In the genomic region with DNA sequence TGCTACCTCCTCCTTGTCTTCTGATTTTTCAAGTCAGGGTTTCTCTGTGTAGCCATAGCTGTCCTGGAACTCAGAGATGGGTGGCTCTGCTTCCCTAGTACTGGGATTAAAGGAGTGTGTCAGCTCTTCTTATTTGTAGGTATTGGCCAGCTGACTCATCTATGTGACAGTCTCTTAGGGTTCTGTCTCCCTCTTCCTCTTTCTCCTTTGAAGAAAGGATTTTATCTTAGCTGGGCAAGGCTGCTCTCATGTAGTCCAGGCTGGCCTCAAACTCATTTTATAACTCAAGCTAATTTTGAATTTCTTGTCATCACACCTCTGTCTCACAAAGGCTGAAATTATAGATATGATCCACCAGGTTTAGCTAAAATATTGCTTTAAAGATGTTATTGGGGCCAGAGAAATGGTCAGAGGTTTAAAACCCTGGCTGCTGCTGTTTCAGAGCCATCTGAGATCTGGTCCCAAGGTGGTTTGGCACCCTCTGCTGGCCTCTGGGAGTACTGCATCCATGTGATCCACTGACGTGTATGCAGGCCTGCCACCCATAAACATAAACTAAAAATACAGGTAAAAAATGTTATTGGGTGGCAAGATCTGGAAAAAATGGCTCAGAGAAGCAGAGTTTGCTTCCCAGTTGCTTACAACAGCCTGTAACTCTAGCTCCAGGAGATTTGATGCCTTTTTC, we compare ENCODE assay signal across 8 mouse cellular contexts. TPM values are rescaled to one million over a fixed set of nuclear protein-coding genes. Genes with fewer than 3 reads are reported as not detected.
DNase-seq lines count a peak whose midpoint lies in the region; ATAC-seq and TF ChIP-seq lines count a peak whose summit lies in the region.

No protein-coding gene starts in this region.

- H3K4me2 ChIP-seq in lung, postnatal 0 days (replicated peaks; ENCODE audit: low read depth, low read length) = no peak overlapping the region

- H3K9me3 ChIP-seq in lung, postnatal 0 days (ENCODE audit: low read length) = no peaks in the 10 kb centered on the region

- WGBS in bone marrow, adult 2 months = 5% methylated on average over 1 of the region's 1 CpGs
- WGBS in lung, postnatal 0 days = 0% methylated on average over 1 of the region's 1 CpGs

- peak; percentile 88 for TF ChIP-seq CTCF in bone marrow, adult 2 months (IDR thresholded peaks at IDR 0.05; ENCODE audit: control insufficient read depth, insufficient read depth, low read length)
- TF ChIP-seq CTCF in embryonic fibroblast, embryonic 13.5 days (IDR thresholded peaks at IDR 0.05; ENCODE audit: borderline replicate concordance, insufficient read depth, low read length) = peak; percentile 66; the same call in 1 of the 2 replicates
- TF ChIP-seq CTCF in lung, postnatal 0 days (IDR thresholded peaks at IDR 0.05) = peak; percentile 84

- H3K36me3 ChIP-seq in lung, postnatal 0 days (ENCODE audit: insufficient read depth, low read length) = no peaks in the 10 kb centered on the region

- intact Hi-C loops in heart, postnatal 14 days (cut with DNase I) = loop anchor here (1.0 to 5.0 kb wide), 2 partner anchors 46 to 109 kb away; no protein-coding TSS in a partner anchor

- H3K4me3 ChIP-seq in bone marrow, adult 2 months (replicated peaks; ENCODE audit: control insufficient read depth, low read depth, low read length) = no peak overlapping the region
- H3K4me3 ChIP-seq in embryonic fibroblast, embryonic 13.5 days (ENCODE audit: insufficient read depth, low read length) = no peak overlapping the region
- no peak overlapping the region for H3K4me3 ChIP-seq in lung, postnatal 0 days (ENCODE audit: low read depth, low read length)

- peak; percentile 72 for DNase-seq in ES-CJ7 (ENCODE audit: low read depth, low spot score)
- peak; percentile 80 to 91 for DNase-seq in heart, postnatal 14 days
- DNase-seq in layer of hippocampus, adult 9-11 months = peak; percentile 54
- DNase-seq in lung, postnatal 0 days (ENCODE audit: low spot score) = peak; percentile 56
- peak; percentile 56 for DNase-seq in retina, postnatal 7 days (ENCODE audit: low read depth, low spot score)
- DNase-seq in urinary bladder, adult 2 months (ENCODE audit: low spot score) = peak; percentile 66

- H3K27ac ChIP-seq in bone marrow, adult 2 months (ENCODE audit: control insufficient read depth, insufficient read depth, low read depth, low read length, poor library complexity) = no peak overlapping the region
- no peak overlapping the region for H3K27ac ChIP-seq in embryonic fibroblast, embryonic 13.5 days (ENCODE audit: insufficient read depth, low read length)
- no peak overlapping the region for H3K27ac ChIP-seq in lung, postnatal 0 days (ENCODE audit: low read length)

- no peaks in the 10 kb centered on the region for H3K27me3 ChIP-seq in lung, postnatal 0 days (replicated peaks; ENCODE audit: insufficient read depth, low read length)

- TF ChIP-seq EP300 in lung, postnatal 0 days (IDR thresholded peaks at IDR 0.05) = no peak

- peak; percentile 83 for ATAC-seq in lung, postnatal 0 days

- no peaks in the 10 kb centered on the region for H3K4me1 ChIP-seq in bone marrow, adult 2 months (ENCODE audit: control insufficient read depth, insufficient read depth, low read length)
- no peaks in the 10 kb centered on the region for H3K4me1 ChIP-seq in embryonic fibroblast, embryonic 13.5 days (ENCODE audit: control insufficient read depth, insufficient read depth, low read length)
- no peaks in the 10 kb centered on the region for H3K4me1 ChIP-seq in lung, postnatal 0 days (ENCODE audit: insufficient read depth, low read depth, low read length)

- H3K9ac ChIP-seq in lung, postnatal 0 days (replicated peaks; ENCODE audit: low read depth) = no peak overlapping the region

- no peak for TF ChIP-seq POLR2A in bone marrow, adult 2 months (IDR thresholded peaks at IDR 0.05; ENCODE audit: borderline replicate concordance, control insufficient read depth, low read depth, low read length)
- TF ChIP-seq POLR2A in embryonic fibroblast, embryonic 13.5 days (IDR thresholded peaks at IDR 0.05; ENCODE audit: low read depth, low read length) = no peak

RNA-seq across cellular contexts. Expression of a gene that starts 26.8 kb away (rescaled TPM):
- polyA plus RNA-seq in bone marrow, adult 2 months (2011; ENCODE audit: insufficient read depth, insufficient read length, low replicate concordance, missing spikeins) = 37.0 and 71.7 TPM in 2 replicates
- 76.4 and 90.9 TPM in 2 replicates for polyA plus RNA-seq in embryonic fibroblast, embryonic 13.5 days (2011; ENCODE audit: insufficient read length, low read depth, missing spikeins)
- 10 to 100 TPM; 84.5 to 88.6 TPM for total RNA-seq in heart, postnatal 14 days (2021)
- polyA plus RNA-seq in lung, postnatal 0 days (2015; fragmentation: Nextera tagmentation; extraction: Ambion mirVana) = 73.8 and 74.4 TPM in 2 replicates
- polyA plus RNA-seq in urinary bladder, adult 2 months (2012; rRNA removed) = 132 and 153 TPM in 2 replicates
